Mouse (Mus musculus): ENCODE measurements at regions not wholly inside any gene's neighbourhood (a gene's known extent, or its start where the extent isn't known, plus 50 kb on each side); places are given as distances from the start of the nearest gene placed in this dataset.

GRCm38 (mm10) chr2:46394161-46394560, 1277.0 kb upstream of the Zeb2 start:
- no peak for DNase-seq (ENCODE audit: low spot score)
- Histone ChIP-seq H3K9ac (ENCODE audit: low read depth, low read length, severe bottlenecking) (no peak overlapping the region), H3K27me3 (ENCODE audit: control insufficient read depth, insufficient read depth, low read length) (no peaks in the 10 kb centered on the region), H3K9me3 (ENCODE audit: control insufficient read depth, low read length) (no peaks in the 10 kb centered on the region), H3K4me3 (replicated peaks; ENCODE audit: low read length) (no peak overlapping the region), H3K4me2 (replicated peaks; ENCODE audit: low read depth, low read length, severe bottlenecking) (no peak overlapping the region), H3K27ac (replicated peaks; ENCODE audit: low read depth, low read length) (no peak overlapping the region), H3K4me1 (ENCODE audit: control insufficient read depth, insufficient read depth, low read length) (no peaks in the 10 kb centered on the region), H3K36me3 (ENCODE audit: control insufficient read depth, insufficient read depth, low read length) (no peaks in the 10 kb centered on the region)
- ATAC-seq (ENCODE audit: low FRiP score, low read depth) = no peak
- WGBS = 65% methylated on average over 2 of the region's 2 CpGs
- TF ChIP-seq POLR2A (IDR thresholded peaks at IDR 0.05; ENCODE audit: borderline replicate concordance, extremely low read depth, insufficient read depth, insufficient read length) = no peak

DNA sequence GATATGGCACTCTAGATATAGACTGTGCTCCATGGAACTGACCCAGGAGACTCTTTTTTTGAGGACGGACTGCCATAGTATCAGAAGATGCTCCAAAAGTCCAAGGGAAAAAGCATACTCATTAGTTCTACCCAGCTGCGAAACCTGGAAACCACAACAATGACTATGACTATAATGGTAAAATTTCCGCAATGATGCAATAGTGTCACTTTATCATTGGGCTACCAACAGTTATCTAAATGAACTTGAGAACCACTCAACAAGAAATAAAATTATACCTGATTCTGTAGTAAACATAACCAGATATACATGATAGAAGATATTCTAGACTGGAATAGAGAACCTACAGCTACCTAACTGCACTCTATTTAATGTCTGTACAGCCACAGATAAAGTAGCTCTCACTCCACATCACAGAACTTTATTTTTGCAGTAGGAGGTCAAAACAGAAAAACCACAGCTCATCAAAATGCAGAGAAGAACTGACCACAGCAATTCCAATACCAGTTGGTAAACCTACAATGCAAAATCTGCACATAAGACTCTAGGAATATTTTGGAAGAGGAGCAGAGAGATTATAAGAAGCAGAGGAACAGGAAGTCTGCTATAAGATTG, 1255.8 kb upstream of the Zeb2 start:
- H3K36me3 ChIP-seq (ENCODE audit: control insufficient read depth, insufficient read depth, low read length) = no peaks in the 10 kb centered on the region
- H3K4me1 ChIP-seq (ENCODE audit: control insufficient read depth, insufficient read depth, low read length) = no peaks in the 10 kb centered on the region
- no peak overlapping the region for H3K27ac ChIP-seq (replicated peaks; ENCODE audit: low read depth, low read length)
- WGBS = 92% methylated on average over 3 of the region's 3 CpGs
- H3K27me3 ChIP-seq (ENCODE audit: control insufficient read depth, insufficient read depth, low read length) = no peaks in the 10 kb centered on the region
- no peak overlapping the region for H3K4me2 ChIP-seq (replicated peaks; ENCODE audit: low read depth, low read length, severe bottlenecking)
- no peak overlapping the region for H3K9ac ChIP-seq (ENCODE audit: low read depth, low read length, severe bottlenecking)
- ATAC-seq (ENCODE audit: low FRiP score, low read depth) (no peak), DNase-seq (ENCODE audit: low spot score) (no peak)
- no peak overlapping the region for H3K4me3 ChIP-seq (replicated peaks; ENCODE audit: low read length)
- H3K9me3 ChIP-seq (ENCODE audit: control insufficient read depth, low read length) = no peaks in the 10 kb centered on the region
- TF ChIP-seq POLR2A (IDR thresholded peaks at IDR 0.05; ENCODE audit: borderline replicate concordance, extremely low read depth, insufficient read depth, insufficient read length) = no peak

GRCm38 (mm10) chr2:46371755-46372154, 1254.6 kb upstream of the Zeb2 start:
- Histone ChIP-seq H3K4me2 (replicated peaks; ENCODE audit: low read depth, low read length, severe bottlenecking) (no peak overlapping the region), H3K27ac (replicated peaks; ENCODE audit: low read depth, low read length) (no peak overlapping the region), H3K9me3 (ENCODE audit: control insufficient read depth, low read length) (no peaks in the 10 kb centered on the region), H3K9ac (ENCODE audit: low read depth, low read length, severe bottlenecking) (no peak overlapping the region), H3K4me1 (ENCODE audit: control insufficient read depth, insufficient read depth, low read length) (no peaks in the 10 kb centered on the region), H3K4me3 (replicated peaks; ENCODE audit: low read length) (no peak overlapping the region), H3K36me3 (ENCODE audit: control insufficient read depth, insufficient read depth, low read length) (no peaks in the 10 kb centered on the region), H3K27me3 (ENCODE audit: control insufficient read depth, insufficient read depth, low read length) (no peaks in the 10 kb centered on the region)
- DNase-seq (ENCODE audit: low spot score) = no peak
- WGBS = 66% methylated on average over 1 of the region's 1 CpGs
- no peak for ATAC-seq (ENCODE audit: low FRiP score, low read depth)
- TF ChIP-seq POLR2A (IDR thresholded peaks at IDR 0.05; ENCODE audit: borderline replicate concordance, extremely low read depth, insufficient read depth, insufficient read length) = no peak

DNA sequence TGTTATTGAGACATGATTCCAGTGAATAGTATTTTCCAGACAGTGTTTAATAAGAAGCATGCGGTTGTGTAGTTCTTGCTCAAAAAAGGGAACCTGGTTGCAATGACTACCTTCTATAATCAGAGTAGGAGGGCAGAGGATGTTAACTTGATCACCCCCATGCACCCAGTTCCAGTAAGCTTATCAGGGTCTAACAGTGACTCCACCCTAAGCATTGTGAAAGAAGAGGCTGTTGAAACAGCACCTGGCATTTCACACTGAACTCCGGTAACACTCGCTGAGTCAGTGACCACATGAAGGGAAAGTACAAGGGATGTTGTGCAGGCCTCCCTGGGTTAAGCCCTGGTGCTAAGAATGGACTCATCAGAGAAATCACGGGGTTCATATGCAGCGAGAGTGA, 1253.8 kb upstream of the Zeb2 start:
- H3K4me3 ChIP-seq (replicated peaks; ENCODE audit: low read length) = no peak overlapping the region
- H3K9ac ChIP-seq (ENCODE audit: low read depth, low read length, severe bottlenecking) = no peak overlapping the region
- no peak for ATAC-seq (ENCODE audit: low FRiP score, low read depth)
- no peaks in the 10 kb centered on the region for H3K9me3 ChIP-seq (ENCODE audit: control insufficient read depth, low read length)
- no peak for TF ChIP-seq POLR2A (IDR thresholded peaks at IDR 0.05; ENCODE audit: borderline replicate concordance, extremely low read depth, insufficient read depth, insufficient read length)
- H3K27ac ChIP-seq (replicated peaks; ENCODE audit: low read depth, low read length) = no peak overlapping the region
- H3K36me3 ChIP-seq (ENCODE audit: control insufficient read depth, insufficient read depth, low read length) = no peaks in the 10 kb centered on the region
- 68% methylated on average over 5 of the region's 5 CpGs for WGBS
- H3K4me1 ChIP-seq (ENCODE audit: control insufficient read depth, insufficient read depth, low read length) = no peaks in the 10 kb centered on the region
- no peak for DNase-seq (ENCODE audit: low spot score)
- no peaks in the 10 kb centered on the region for H3K27me3 ChIP-seq (ENCODE audit: control insufficient read depth, insufficient read depth, low read length)
- no peak overlapping the region for H3K4me2 ChIP-seq (replicated peaks; ENCODE audit: low read depth, low read length, severe bottlenecking)

- no peak for ATAC-seq (ENCODE audit: low FRiP score, low read depth)
- H3K27me3 ChIP-seq (ENCODE audit: control insufficient read depth, insufficient read depth, low read length) = no peaks in the 10 kb centered on the region
- H3K4me1 ChIP-seq (ENCODE audit: control insufficient read depth, insufficient read depth, low read length) = no peaks in the 10 kb centered on the region
- no peak for DNase-seq (ENCODE audit: low spot score)
- H3K36me3 ChIP-seq (ENCODE audit: control insufficient read depth, insufficient read depth, low read length) = no peaks in the 10 kb centered on the region
- no peak overlapping the region for H3K9ac ChIP-seq (ENCODE audit: low read depth, low read length, severe bottlenecking)
- WGBS = 95% methylated on average over 4 of the region's 4 CpGs
- H3K4me3 ChIP-seq (replicated peaks; ENCODE audit: low read length) = no peak overlapping the region
- no peak overlapping the region for H3K4me2 ChIP-seq (replicated peaks; ENCODE audit: low read depth, low read length, severe bottlenecking)
- H3K27ac ChIP-seq (replicated peaks; ENCODE audit: low read depth, low read length) = no peak overlapping the region
- no peaks in the 10 kb centered on the region for H3K9me3 ChIP-seq (ENCODE audit: control insufficient read depth, low read length)
- TF ChIP-seq POLR2A (IDR thresholded peaks at IDR 0.05; ENCODE audit: borderline replicate concordance, extremely low read depth, insufficient read depth, insufficient read length) = no peak
These were observed 1251.7 kb upstream of the Zeb2 start for GRCm38 (mm10) chr2:46368882-46369281.

DNA sequence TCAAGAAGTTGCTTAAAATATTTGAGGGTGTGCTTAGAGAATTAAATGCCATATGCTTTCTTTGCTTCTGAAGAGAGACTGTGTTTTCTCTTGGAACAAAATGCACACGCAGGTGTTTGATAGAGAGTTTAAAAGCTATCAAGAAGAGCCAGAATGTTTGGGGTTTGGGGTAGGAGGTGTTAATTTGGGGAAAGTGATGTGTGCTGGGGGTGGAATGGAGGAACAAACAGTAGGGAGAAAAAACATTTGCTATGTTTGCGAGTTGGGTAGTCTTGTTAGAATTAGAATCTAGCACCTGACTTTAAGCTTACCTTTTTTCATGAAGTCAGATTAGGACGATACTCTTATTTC, 1248.9 kb upstream of the Zeb2 start:
- Histone ChIP-seq H3K27me3 (ENCODE audit: control insufficient read depth, insufficient read depth, low read length) (no peaks in the 10 kb centered on the region), H3K36me3 (ENCODE audit: control insufficient read depth, insufficient read depth, low read length) (no peaks in the 10 kb centered on the region), H3K4me1 (ENCODE audit: control insufficient read depth, insufficient read depth, low read length) (no peaks in the 10 kb centered on the region), H3K9ac (ENCODE audit: low read depth, low read length, severe bottlenecking) (no peak overlapping the region), H3K27ac (replicated peaks; ENCODE audit: low read depth, low read length) (no peak overlapping the region), H3K9me3 (ENCODE audit: control insufficient read depth, low read length) (no peaks in the 10 kb centered on the region), H3K4me2 (replicated peaks; ENCODE audit: low read depth, low read length, severe bottlenecking) (no peak overlapping the region), H3K4me3 (replicated peaks; ENCODE audit: low read length) (no peak overlapping the region)
- DNase-seq (ENCODE audit: low spot score) (no peak), ATAC-seq (ENCODE audit: low FRiP score, low read depth) (no peak)
- TF ChIP-seq POLR2A (IDR thresholded peaks at IDR 0.05; ENCODE audit: borderline replicate concordance, extremely low read depth, insufficient read depth, insufficient read length) = no peak
- 81% methylated on average over 3 of the region's 3 CpGs for WGBS

Data from limb, embryonic 14.5 days (tissue).